Mouse (Mus musculus) fibroblast of lung, adult 2 months (primary cell): ENCODE data around the gene Prlh.
A peak's percentile ranks its signal among the peaks of the same experiment; 100 is the strongest.

ENCODE experiments used
- DNase-seq: peaks from one replicate; pipeline ENCODE4 v3.0.0-alpha.2; 2011; ENCODE audit warnings: low read depth

Gene Prlh

DNA sequence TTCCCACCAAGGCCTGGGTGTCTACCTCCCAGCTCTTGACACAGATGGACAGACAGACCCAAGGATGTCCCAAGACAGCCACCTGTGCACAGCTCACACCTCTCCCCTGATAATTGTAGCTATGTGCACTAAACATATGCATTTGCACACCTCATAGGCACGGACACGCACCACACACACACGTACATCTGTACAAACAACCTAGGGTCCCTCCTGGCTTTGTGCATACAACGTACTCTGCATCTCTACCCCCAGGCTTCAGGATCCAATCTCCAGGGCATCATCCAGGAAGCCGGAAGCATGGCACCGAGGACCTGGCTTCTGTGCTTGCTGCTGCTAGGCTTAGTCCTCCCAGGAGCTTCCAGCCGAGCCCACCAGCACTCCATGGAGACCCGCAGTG lies at the start of gene Prlh:
TSS of gene Prlh (plus strand) at position 301 of the 400 bp plus-strand sequence.
- no peak for DNase-seq

- no peak for DNase-seq
Observed at GRCm38 (mm10) chr1:90903211-90903945, 49.5 kb upstream of the Prlh start.

DNA sequence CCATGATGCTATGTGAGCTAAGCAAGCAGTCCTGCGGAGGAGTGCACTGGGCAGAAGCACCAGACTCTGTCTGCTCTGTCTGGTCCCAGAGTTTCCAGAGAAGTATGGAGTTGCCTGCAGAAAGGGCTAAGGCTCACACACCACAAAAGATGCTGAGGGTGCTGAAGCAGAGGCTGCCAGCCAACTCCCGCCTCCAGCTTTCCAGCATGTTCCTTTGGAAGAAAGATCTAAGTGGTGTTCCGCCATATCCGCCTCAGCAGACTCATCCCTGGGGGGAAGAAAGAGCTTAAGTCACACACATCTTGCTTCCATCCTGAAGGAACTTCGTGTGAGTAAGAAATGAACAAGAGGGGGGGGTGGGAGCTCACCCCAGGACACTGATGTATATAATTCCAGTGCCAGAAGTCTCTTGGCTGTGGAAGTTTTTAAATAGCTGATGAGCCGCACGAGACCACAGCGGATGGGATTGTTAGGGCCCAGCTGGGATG lies 48.9 kb upstream of the Prlh start:
- DNase-seq: no peak

DNA sequence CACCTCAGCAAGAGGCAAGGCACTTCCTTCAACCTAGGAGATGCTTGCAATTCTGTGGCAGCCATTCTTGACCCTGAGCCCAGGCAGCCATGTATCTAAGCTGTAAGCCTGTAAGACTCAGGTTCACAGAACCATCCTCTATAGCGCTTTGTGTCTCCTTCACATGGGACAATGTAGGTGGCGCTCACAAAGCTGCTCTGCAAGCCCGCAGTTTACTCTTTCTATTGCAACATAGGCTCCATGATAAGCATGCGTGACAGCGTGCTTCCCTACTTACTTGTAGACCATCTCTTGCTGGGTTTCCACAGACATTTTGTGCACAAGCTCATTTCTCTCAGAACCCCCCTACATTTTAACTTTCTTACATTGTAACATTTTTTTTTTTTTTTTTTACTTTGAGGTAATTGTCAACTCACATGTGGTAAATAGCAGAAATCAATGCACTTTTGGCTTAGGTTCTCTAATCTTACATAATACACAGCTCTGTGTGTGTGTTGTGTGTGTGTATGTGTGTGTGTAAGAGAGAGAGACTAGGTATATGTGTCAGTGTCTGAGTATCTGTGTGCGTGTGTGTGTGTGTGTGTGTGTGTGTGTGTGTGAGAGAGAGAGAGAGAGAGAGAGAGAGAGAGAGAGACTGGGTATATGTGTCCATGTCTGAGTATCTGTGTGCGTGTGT lies 48.0 kb upstream of the Prlh start:
- no peak for DNase-seq

- no peak for DNase-seq
Observed at GRCm38 (mm10) chr1:90906357-90906756, 46.6 kb upstream of the Prlh start.

GRCm38 (mm10) chr1:90909161-90909560 lies 43.7 kb upstream of the Prlh start:
- no peak for DNase-seq

DNA sequence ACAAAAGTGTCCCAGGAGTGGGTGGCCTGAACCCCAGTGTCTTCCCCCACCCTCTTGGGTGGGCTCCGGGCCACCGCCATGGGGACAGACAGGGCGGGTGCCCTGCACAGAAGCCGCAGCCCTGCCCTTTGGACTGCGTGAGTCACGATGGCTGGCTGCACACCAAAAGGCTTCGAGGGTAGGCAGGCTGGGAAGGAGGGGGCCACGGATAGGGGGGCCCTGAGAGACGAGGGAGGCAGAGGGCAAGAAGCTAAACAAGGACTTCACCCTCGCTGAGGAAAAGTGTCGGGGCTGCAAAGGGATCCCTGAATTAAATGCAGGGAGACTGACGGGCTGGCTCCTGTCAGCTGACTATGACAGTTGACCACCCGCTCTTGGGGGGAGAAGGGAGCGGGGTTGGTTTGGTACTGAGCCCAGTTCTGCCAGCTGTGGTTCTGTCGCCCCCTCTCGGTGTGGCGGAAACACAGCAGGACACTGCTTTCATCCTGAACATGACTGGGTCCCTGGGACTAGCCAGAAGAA lies 43.2 kb upstream of the Prlh start:
- peak; percentile 54 for DNase-seq

GRCm38 (mm10) chr1:90913231-90913630 lies 39.7 kb upstream of the Prlh start:
- no peak for DNase-seq

- DNase-seq: no peak
Observed at GRCm38 (mm10) chr1:90914948-90915569, 37.8 kb upstream of the Prlh start, which contains the start of gene Mlph. Gene Mlph (plus strand): TSS chr1:90915085.

GRCm38 (mm10) chr1:90917509-90917908 lies 35.4 kb upstream of the Prlh start:
- DNase-seq: no peak

DNA sequence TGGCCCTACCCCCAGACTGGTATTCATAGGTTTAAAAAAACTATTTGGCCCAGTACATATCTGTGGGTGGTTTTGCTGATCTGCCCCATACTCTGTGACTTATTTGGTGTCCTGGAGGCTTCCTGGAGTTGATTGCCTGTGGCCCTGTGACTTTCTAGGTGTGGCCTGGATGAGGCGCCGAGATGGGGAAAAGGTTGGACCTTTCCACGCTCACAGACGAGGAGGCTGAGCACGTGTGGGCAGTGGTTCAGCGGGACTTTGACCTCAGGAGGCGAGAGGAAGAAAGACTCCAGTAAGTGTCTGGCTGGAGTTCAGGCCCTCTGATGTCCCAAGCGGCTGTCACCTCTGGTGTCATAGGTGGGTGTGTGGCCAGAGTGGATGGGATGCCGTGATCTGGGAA lies 31.2 kb upstream of the Prlh start:
- no peak for DNase-seq

- DNase-seq: no peak
Observed at GRCm38 (mm10) chr1:90926030-90926429, 26.9 kb upstream of the Prlh start.

DNA sequence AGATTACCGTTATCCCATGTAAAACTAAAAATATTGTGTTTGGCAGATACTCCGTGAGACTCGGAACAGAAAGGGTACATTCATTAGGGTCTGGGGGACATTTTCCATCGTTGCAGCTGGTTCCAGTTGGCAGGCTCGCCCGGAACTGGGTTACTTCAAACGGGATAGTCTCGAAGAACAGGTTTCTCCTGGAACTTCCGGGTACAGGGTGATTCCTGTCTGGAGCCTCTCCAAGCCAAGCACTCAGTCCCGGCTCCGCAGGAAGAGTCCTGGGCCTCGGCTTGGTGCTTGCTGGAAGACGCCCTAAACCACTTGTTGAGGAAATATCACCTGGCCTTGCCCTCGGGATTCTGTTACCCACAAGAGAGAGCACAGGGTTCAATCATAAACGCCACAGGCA lies 25.6 kb upstream of the Prlh start:
- DNase-seq: no peak

DNA sequence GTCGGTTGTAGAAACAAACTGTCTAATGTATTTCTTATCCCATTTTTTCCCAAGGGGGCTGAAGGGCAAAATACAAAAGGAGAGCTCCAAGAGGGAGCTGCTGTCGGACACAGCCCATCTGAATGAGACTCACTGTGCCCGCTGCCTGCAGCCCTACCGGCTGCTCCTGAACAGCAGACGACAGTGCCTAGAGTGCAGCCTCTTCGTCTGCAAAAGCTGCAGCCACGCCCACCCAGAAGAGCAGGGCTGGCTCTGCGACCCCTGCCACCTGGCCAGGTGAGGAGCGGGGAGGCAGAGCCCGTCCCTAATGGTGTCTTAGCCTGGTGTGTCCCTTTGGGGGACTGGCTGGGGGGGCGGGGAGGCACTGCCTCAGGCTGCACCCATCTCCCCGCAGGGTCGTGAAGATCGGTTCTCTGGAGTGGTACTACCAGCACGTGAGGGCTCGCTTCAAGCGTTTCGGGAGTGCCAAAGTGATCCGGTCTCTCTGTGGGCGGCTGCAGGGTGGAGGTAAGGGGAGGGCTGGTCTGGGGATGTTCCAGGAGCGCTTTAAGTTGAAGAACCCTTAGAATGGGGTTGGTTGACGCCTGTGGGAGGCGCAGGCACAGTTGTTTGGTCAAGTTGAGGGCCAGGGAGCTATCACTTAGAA lies 24.9 kb upstream of the Prlh start:
- no peak for DNase-seq

DNA sequence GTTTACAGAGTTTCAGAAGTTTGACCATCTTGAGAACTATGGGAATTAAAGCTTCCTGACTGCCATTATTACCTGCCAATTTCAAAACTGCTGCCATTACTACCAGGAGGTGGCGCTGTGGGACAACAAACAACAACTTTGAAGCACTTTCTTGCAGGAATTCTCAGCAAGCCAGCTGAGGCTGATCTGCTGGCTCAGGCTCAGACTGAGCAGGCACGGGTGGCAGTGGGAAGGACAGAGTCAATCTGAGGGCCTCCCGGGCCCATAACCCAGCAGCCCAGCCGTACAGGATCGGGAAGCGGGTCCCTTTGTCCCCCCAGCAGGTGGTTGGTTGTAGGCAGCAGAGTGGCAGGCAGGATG lies 24.4 kb upstream of the Prlh start:
- DNase-seq: peak; percentile 64

DNA sequence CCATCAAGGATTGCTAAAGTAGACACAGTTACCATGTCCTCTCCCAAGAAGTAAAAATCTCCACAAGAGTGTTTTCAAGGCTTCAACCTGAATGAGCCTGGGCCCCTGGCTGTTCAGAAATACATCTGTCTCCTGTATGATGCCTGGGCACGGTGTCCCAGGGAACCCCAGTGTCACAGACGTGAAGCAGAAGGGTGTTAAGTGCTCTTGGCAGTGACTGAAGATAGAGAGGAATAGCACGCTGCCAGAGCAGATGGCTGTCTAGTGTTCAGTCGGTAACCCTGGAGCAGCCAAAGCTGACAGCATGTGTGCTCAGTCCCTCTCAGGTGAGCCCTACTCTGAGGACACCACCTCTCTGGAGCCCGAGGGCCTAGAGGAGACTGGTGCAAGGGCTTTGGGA lies 19.9 kb upstream of the Prlh start:
- no peak for DNase-seq

DNA sequence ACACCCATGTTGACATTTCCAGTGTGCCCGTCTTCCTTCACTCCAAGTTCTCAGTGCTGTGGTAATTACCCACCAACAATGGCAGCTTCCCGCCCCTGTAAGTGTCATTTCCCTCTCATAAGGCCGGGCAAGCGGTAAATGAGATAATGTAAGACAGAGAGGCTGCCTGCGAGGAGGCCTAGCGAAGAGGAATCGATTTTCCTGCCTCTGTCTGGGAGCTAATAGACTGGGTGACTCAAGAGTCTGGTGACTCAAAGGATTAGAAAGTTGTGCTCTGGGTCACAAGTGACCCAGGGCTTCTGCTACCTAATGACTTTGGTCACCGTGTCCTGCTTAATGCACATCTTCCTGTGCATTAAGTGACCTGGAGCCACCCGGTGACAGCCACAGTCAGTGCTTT lies 15.9 kb upstream of the Prlh start:
- DNase-seq: no peak

DNA sequence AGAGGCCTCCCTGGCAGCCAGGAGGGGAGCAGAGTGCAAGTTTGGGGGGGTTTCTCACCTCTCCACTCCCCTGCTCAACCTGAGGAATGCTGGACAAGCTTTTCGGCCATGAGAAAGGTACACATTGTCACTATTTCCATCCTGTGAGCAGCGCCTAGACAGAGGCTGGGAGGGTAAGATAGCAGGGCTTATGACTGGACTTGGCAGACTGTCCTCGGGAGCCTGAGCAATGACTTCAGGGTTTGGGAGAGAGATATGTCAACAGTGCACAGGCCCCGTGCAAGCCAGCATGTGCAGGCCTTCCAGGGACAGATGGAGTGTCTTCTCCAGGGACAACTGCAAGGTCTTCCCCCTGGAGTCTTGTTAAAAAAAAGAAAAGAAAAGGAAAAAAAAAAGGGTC lies 12.9 kb upstream of the Prlh start:
- DNase-seq: no peak

DNA sequence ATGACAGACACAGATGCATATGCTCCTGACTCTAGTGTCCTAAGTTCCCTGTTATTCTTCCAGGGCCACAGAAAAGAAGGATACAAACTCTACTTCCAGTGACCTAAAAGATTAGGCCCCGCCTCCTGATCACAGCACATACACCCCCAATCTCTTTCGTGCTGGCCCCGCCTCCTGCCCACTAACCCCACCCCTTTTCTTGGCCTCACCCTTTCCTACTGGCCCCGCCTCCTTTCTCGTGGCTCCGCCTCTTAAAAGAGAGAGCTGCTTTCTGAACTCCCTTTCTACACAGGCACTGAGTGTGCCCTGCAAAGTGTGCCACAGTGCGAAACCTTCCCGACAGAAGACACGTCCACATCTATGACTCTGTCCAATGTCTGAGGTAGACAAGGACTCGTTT lies 7.7 kb upstream of the Prlh start:
- DNase-seq: no peak

DNA sequence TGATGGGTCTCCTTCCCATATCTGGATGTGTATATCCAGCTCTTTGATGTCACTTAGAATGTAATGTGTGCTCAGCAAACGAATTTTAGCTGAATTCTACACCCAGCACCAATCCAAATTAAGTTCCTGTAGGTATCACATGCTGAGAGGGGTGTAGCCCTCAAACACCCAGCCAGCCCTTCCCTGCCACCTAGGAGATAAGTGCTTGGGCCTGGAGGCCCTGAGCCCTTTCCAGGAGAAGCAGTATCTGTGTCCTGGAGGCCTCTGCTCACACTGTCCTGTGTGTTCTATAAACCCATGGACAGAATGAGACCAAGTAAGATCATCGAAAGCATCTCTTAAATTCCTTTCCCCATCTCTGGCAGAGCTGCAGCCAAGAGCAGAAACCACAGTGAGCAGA lies 5.7 kb upstream of the Prlh start:
- DNase-seq: no peak

DNA sequence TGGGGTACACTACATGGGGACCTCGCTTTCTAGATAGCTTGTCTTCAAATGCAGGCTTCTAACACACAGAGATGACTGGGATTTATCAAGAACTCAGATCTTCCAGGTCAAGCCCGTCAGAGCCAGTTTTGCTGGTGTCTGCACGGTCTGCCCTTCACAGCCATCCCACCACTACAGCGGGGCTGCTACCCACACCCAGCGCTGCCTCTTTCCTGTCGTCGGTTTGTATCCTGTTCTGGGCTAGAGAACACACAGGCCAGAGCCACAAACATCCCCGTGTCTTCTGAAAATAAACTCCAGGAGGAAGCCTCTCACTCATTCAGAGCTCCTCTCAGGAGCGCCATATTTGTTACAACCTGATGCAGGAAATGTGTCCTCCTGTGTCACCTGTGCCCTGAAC lies 3.6 kb upstream of the Prlh start:
- no peak for DNase-seq

DNA sequence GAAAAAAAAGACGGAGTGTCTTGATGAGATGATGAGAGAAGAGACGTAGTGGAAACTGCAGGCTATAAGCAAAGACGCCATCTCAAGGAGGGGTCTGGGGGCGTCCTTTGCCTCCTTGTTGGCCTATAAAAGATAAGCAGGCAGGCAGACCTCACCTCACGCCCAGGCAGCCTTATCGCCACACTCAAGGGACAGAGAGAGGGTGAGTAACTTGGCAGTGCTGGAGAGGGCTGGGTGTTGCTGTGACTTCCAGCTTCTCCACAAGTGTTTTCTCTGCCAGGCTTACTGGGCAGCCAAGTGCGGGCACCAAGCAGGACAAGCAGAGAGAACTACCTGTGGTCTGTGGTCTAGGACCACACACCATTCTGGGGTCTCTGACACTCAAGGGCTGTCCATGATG lies 1.2 kb upstream of the Prlh start:
- DNase-seq: no peak

GRCm38 (mm10) chr1:90953688-90954087 lies 780 bp downstream of the Prlh start:
- DNase-seq: no peak
